Mouse (Mus musculus): ENCODE data around the gene Dvl1. TPM values are rescaled to one million over a fixed set of nuclear protein-coding genes. Genes with fewer than 3 reads are reported as not detected.

The Dvl1 gene
- total and polyA plus RNA-seq, 3 experiments = 46.3 to 62.7 (median 47.3) TPM

DNA sequence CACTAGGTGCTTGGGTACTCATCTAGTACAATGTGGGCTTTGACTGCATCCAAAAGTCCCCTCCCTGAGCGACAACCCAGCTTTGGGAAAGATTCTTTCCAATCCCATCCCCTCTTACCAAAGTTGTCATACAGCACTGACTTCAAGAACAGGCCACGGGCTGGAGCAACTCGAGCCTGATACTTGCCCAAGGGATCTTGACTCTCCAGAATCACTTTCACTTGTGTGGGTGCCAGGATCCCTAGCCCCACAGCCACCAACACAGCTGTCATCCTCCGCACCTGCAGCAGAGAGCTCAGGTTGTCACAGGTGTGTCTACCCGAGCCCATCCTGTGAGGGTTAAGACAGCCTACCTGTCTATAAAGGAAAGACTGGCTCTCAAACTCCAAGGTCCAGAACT lies 42.1 kb downstream of the Dvl1 start:
- Histone ChIP-seq H3K9ac (ENCODE audit: low read depth, low read length) (no peak overlapping the region), H3K27me3 (ENCODE audit: control insufficient read depth, insufficient read depth, low read length) (no peaks in the 10 kb centered on the region), H3K4me3 (no peak overlapping the region), H3K4me1 (ENCODE audit: control insufficient read depth, insufficient read depth, low read length) (peaks cover 18% of the 10 kb centered on the region), H3K36me3 (ENCODE audit: control insufficient read depth, insufficient read depth, low read length) (no peaks in the 10 kb centered on the region; the same call in 1 of the 2 replicates), H3K79me2 (replicated peaks; ENCODE audit: control insufficient read depth, insufficient read depth, low read length) (peaks cover 10% of the 10 kb centered on the region; the same call in 1 of the 2 replicates), H3K27ac (no peak overlapping the region)
- intact Hi-C loops (cut with DNase I) = no loop called here
- TF ChIP-seq POLR2A (IDR thresholded peaks at IDR 0.05; ENCODE audit: insufficient read depth, low read depth, low read length) = no peak
- TF ChIP-seq EP300 (IDR thresholded peaks at IDR 0.05; ENCODE audit: insufficient read depth, low read depth, low read length) = no peak
- TF ChIP-seq CTCF (IDR thresholded peaks at IDR 0.05) = no peak
- 88% methylated on average over 5 of the region's 5 CpGs for WGBS
- peak; percentile 1 to 15 for DNase-seq

DNA sequence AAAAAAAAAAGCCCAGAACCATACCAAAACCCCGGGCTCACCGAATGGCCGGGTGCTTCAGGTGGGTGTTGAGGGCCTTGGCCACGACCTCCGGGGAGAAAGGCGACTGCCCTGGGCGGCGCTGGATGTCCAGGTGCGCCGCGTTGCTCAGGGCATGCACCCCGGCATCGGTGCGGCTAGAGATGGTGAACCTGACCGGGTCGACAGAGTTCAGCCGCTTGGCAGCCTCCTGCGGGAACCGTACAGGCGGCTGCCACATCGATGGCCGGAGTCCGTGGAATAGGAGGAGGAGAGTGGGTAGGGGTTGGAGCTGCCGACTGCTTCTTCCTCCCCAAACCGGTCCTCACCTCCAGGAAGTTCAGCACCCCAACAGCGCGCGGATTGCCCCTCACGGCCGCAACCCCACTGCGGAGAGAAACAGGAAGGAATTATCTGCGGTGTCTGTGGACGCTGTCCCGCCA lies 43.8 kb downstream of the Dvl1 start:
- Histone ChIP-seq H3K27me3 (ENCODE audit: control insufficient read depth, insufficient read depth, low read length) (no peaks in the 10 kb centered on the region), H3K79me2 (replicated peaks; ENCODE audit: control insufficient read depth, insufficient read depth, low read length) (peaks cover 10% of the 10 kb centered on the region; the same call in 1 of the 2 replicates), H3K36me3 (ENCODE audit: control insufficient read depth, insufficient read depth, low read length) (peaks cover 3% of the 10 kb centered on the region), H3K4me3 (peak overlapping the region; percentile 96), H3K4me1 (ENCODE audit: control insufficient read depth, insufficient read depth, low read length) (peaks cover 26% of the 10 kb centered on the region), H3K27ac (peak overlapping the region; percentile 96), H3K9ac (ENCODE audit: low read depth, low read length) (peak overlapping the region; percentile 66)
- TF ChIP-seq CTCF (IDR thresholded peaks at IDR 0.05) = no peak
- no peak for TF ChIP-seq POLR2A (IDR thresholded peaks at IDR 0.05; ENCODE audit: insufficient read depth, low read depth, low read length)
- TF ChIP-seq EP300 (IDR thresholded peaks at IDR 0.05; ENCODE audit: insufficient read depth, low read depth, low read length) = no peak
- intact Hi-C loops (cut with DNase I) = loop anchor here (5.0 kb wide), 1 partner anchor 221 kb away; no protein-coding TSS in a partner anchor
- WGBS = 1% methylated on average over 34 of the region's 34 CpGs
- DNase-seq = no peak

DNA sequence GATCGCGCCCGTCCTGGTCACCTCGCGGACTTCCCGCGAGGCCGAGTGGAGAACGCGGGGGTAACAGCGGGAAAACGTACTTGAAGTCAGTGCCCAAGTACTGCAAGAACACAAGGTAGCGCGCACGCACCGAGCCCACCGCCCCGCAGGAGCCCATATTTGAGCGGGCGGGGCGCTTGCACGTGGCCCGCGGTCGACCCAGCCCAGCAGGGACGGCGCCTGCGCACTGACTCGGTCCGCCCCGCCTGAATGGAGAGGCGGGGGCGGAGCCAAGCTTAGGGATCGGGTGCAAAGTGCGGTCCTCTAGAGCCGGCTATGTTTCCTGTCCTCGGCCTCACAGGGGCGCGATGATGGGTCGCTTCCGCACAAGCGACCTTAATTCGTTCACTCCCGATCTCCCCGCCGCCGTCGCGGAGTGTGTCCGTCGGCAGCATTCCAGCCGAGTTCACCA lies 44.4 kb downstream of the Dvl1 start, which contains the start of the genes Pusl1 and Acap3:
Pusl1 (minus strand) TSS at position 231 of the 451 bp plus-strand sequence.
Acap3 (plus strand) TSS at position 272 of the 451 bp plus-strand sequence.
- intact Hi-C loops (cut with DNase I) = loop anchor here (2.0 to 5.0 kb wide), 3 partner anchors 23 to 221 kb away; partner anchors contain the start of genes Cptp, Ints11 and Ube2j2

DNA sequence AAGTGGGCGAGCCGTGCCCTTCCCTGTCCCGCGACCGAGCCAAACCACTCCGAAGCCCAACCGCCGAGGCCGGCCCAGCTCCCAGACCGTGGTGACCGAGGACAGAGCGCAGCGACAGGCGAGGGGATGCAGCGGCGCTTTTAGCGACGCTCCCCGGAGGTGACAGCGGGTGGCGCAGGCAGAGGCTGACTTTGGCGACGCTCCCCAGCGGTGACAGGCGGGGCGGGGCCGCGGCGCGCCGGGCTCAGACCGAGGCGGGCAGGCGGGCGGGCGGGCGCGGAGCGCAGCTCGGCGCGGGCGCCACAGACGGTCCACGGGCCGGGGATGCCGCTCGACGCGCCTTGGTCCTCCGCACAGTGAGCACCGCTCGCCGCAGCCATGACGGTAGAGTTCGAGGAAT lies 44.8 kb downstream of the Dvl1 start:
- Histone ChIP-seq H3K79me2 (replicated peaks; ENCODE audit: control insufficient read depth, insufficient read depth, low read length) (peaks cover 10% of the 10 kb centered on the region; the same call in 1 of the 2 replicates), H3K27me3 (ENCODE audit: control insufficient read depth, insufficient read depth, low read length) (no peaks in the 10 kb centered on the region), H3K9ac (ENCODE audit: low read depth, low read length) (peak overlapping the region; percentile 98), H3K27ac (peak overlapping the region; percentile 96), H3K36me3 (ENCODE audit: control insufficient read depth, insufficient read depth, low read length) (peaks cover 3% of the 10 kb centered on the region), H3K4me3 (peak overlapping the region; percentile 96), H3K4me1 (ENCODE audit: control insufficient read depth, insufficient read depth, low read length) (peaks cover 27% of the 10 kb centered on the region)
- DNase-seq = peak; percentile 90 to 92
- intact Hi-C loops (cut with DNase I) = loop anchor here (2.0 to 5.0 kb wide), 3 partner anchors 23 to 220 kb away; partner anchors contain the start of genes Cptp, Ints11 and Ube2j2
- no peak for TF ChIP-seq EP300 (IDR thresholded peaks at IDR 0.05; ENCODE audit: insufficient read depth, low read depth, low read length)
- peak; percentile 49 for TF ChIP-seq POLR2A (IDR thresholded peaks at IDR 0.05; ENCODE audit: insufficient read depth, low read depth, low read length)
- peak; percentile 54 for TF ChIP-seq CTCF (IDR thresholded peaks at IDR 0.05)
- under 1% methylated on average over 55 of the region's 56 CpGs for WGBS

More for the DNA sequence above, 44.4 kb downstream of the Dvl1 start, which contains the start of the genes Pusl1 and Acap3:
- Histone ChIP-seq H3K4me1 (ENCODE audit: control insufficient read depth, insufficient read depth, low read length) (peaks cover 27% of the 10 kb centered on the region), H3K27me3 (ENCODE audit: control insufficient read depth, insufficient read depth, low read length) (no peaks in the 10 kb centered on the region), H3K4me3 (peak within 1 kb of the TSS; percentile 96), H3K9ac (ENCODE audit: low read depth, low read length) (peak within 1 kb of the TSS; percentile 98), H3K27ac (peak within 1 kb of the TSS; percentile 96), H3K36me3 (ENCODE audit: control insufficient read depth, insufficient read depth, low read length) (peaks cover 3% of the 10 kb centered on the region), H3K79me2 (replicated peaks; ENCODE audit: control insufficient read depth, insufficient read depth, low read length) (peaks cover 10% of the 10 kb centered on the region; the same call in 1 of the 2 replicates)
- TF ChIP-seq POLR2A (IDR thresholded peaks at IDR 0.05; ENCODE audit: insufficient read depth, low read depth, low read length) (peak; percentile 36), CTCF (IDR thresholded peaks at IDR 0.05) (no peak)
- under 1% methylated on average over 52 of the region's 52 CpGs for WGBS
- DNase-seq = peak; percentile 97 to 99

DNA sequence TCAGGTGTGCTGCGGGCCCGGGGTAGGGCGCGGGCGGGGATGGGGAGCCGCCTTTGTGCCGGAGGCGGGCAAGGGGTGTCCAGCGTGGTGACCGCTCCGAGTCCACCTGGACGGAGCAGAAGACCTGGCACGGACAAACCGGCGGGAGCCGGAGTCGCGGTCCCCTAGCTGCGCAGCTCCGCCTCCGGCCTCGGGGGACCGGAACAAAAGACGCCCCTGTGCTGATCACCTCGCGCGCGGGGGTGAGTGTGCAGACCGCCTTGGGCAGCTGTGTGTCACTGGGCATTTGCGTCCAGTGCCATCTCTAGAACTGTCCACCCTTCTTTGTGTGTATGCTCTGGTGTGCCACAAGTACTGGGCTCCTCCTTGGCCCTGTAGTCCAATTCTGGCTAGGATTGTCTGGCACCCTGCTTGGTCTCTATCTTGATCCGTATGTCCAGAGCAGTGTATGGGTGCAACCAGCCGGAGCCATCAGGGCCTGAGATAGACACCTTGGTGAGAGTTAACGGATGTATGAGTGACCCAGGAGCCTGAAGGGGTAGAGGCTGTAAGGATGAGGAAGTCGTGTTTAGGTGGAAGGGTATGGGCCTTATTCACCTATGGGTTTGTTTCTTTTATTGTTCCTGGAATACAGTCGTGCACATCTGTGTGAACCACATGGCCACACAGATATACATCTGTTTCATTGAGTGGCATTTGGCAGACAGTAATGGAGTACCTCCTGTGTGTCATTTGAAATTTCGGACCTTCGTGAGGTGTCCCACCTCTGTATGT lies 45.4 kb downstream of the Dvl1 start:
- WGBS = 5% methylated on average over 37 of the region's 37 CpGs
- no peak for DNase-seq
- Histone ChIP-seq H3K27ac (peak overlapping the region; percentile 96), H3K27me3 (ENCODE audit: control insufficient read depth, insufficient read depth, low read length) (no peaks in the 10 kb centered on the region), H3K4me1 (ENCODE audit: control insufficient read depth, insufficient read depth, low read length) (peaks cover 27% of the 10 kb centered on the region), H3K36me3 (ENCODE audit: control insufficient read depth, insufficient read depth, low read length) (peaks cover 3% of the 10 kb centered on the region), H3K79me2 (replicated peaks; ENCODE audit: control insufficient read depth, insufficient read depth, low read length) (peaks cover 10% of the 10 kb centered on the region; the same call in 1 of the 2 replicates), H3K4me3 (peak overlapping the region; percentile 96), H3K9ac (ENCODE audit: low read depth, low read length) (peak overlapping the region; percentile 98)
- TF ChIP-seq POLR2A (IDR thresholded peaks at IDR 0.05; ENCODE audit: insufficient read depth, low read depth, low read length) (no peak), CTCF (IDR thresholded peaks at IDR 0.05) (no peak), EP300 (IDR thresholded peaks at IDR 0.05; ENCODE audit: insufficient read depth, low read depth, low read length) (no peak)
- intact Hi-C loops (cut with DNase I) = loop anchor here (2.0 to 5.0 kb wide), 3 partner anchors 24 to 220 kb away; partner anchors contain the start of genes Cptp, Ints11 and Ube2j2
